Mouse (Mus musculus) CH12.LX (cell line): ENCODE measurements around the gene Miip. TPM values are rescaled to one million over a fixed set of nuclear protein-coding genes. Genes with fewer than 3 reads are reported as not detected.

Experiments used
- DNase-seq: peaks from one replicate; pipeline ENCODE4 v3.0.0-alpha.2; 2013; ENCODE audit errors: extremely low read depth
- H3K27ac ChIP-seq: 2 replicates; pipeline ENCODE4 v1.5.1; 2012; ENCODE audit warnings: low read depth, mild to moderate bottlenecking, control low read depth, moderate library complexity; ENCODE audit not compliant: insufficient read depth
- H3K27me3 ChIP-seq: replicated peaks from 2 replicates; pipeline ENCODE3; 2012; ENCODE audit warnings: inconsistent platforms
- H3K36me3 ChIP-seq, 2 experiments: replicated peaks in 1 of 2; 2 replicates each; pipeline versions ENCODE3 to v1.6.1; 2012; ENCODE audit warnings: inconsistent platforms in 1 of 2, low read length in 1 of 2, mild to moderate bottlenecking in 1 of 2, mixed read lengths in 1 of 2, moderate library complexity in 1 of 2; ENCODE audit not compliant: control insufficient read depth in 1 of 2, insufficient read depth in 1 of 2
- H3K4me1 ChIP-seq, 2 experiments: 2 replicates each; pipeline ENCODE4 v1.6.1; 2012; ENCODE audit warnings: inconsistent platforms in 1 of 2, moderate library complexity in 1 of 2; ENCODE audit not compliant: insufficient read depth in 2 of 2, control insufficient read depth in 1 of 2
- H3K4me2 ChIP-seq: 2 replicates; pipeline ENCODE4 v1.6.1; 2012; ENCODE audit warnings: low read depth, mild to moderate bottlenecking, control low read depth; ENCODE audit not compliant: poor library complexity, insufficient read depth, severe bottlenecking
- H3K4me3 ChIP-seq, 3 experiments: fragments of 150-350 bp in 1 of 3; sonication (generic) in 1 of 3; replicated peaks in 1 of 3; 2 replicates each; pipeline versions ENCODE3 to v1.5.1; 2011 to 2012; ENCODE audit warnings: low read depth in 2 of 3, low read length in 2 of 3, mild to moderate bottlenecking in 2 of 3, moderate library complexity in 2 of 3, control low read depth in 1 of 3, improper control_type of control experiment in 1 of 3, inconsistent platforms in 1 of 3, mixed read lengths in 1 of 3; ENCODE audit not compliant: poor library complexity in 1 of 3
- H3K79me2 ChIP-seq: replicated peaks from 2 replicates; pipeline ENCODE4 v1.6.1; 2012; ENCODE audit warnings: mild to moderate bottlenecking, moderate library complexity; ENCODE audit not compliant: control insufficient read depth, poor library complexity, insufficient read depth, severe bottlenecking; ENCODE audit errors: extremely low read depth
- H3K9ac ChIP-seq: 2 replicates; pipeline ENCODE4 v1.6.1; 2012; ENCODE audit warnings: low read depth, mild to moderate bottlenecking, control low read depth, moderate library complexity; ENCODE audit not compliant: insufficient read depth
- H3K9me3 ChIP-seq: replicated peaks from 2 replicates; pipeline ENCODE3; 2012; ENCODE audit warnings: low read length, inconsistent platforms, mixed read lengths
- BHLHE40 ChIP-seq: IDR thresholded peaks from 2 replicates; pipeline ENCODE4 v1.6.1; 2011; ENCODE audit warnings: mild to moderate bottlenecking, low read depth, low read length, improper control_type of control experiment
- CHD1 ChIP-seq: IDR thresholded peaks from 2 replicates; pipeline ENCODE4 v1.6.1; 2012; ENCODE audit warnings: low read depth, low read length, improper control_type of control experiment, inconsistent platforms
- CHD2 ChIP-seq: IDR thresholded peaks from 2 replicates; pipeline ENCODE4 v1.6.1; 2011; ENCODE audit warnings: low read length, improper control_type of control experiment
- CTCF ChIP-seq, 2 experiments: IDR thresholded peaks in 1 of 2; conservative IDR thresholded peaks in 1 of 2; 2 replicates each; pipeline ENCODE4 v1.5.1; 2011 to 2012; ENCODE audit warnings: low read depth in 2 of 2, low read length in 2 of 2, improper control_type of control experiment in 1 of 2, inconsistent platforms in 1 of 2, mild to moderate bottlenecking in 1 of 2, moderate library complexity in 1 of 2
- ELF1 ChIP-seq: IDR thresholded peaks from 2 replicates; pipeline ENCODE4 v1.6.1; 2014; ENCODE audit warnings: low read depth, mild to moderate bottlenecking, inconsistent platforms, low read length, improper control_type of control experiment
- EP300 ChIP-seq: IDR thresholded peaks from 2 replicates; pipeline ENCODE4 v1.6.1; 2011; ENCODE audit warnings: low read length, improper control_type of control experiment
- ETS1 ChIP-seq: conservative IDR thresholded peaks from 2 replicates; pipeline ENCODE4 v1.6.1; 2012; ENCODE audit warnings: low read depth, mild to moderate bottlenecking, inconsistent platforms, low read length, improper control_type of control experiment, moderate library complexity
- HCFC1 ChIP-seq: IDR thresholded peaks from 2 replicates; pipeline ENCODE4 v1.6.1; 2012; ENCODE audit warnings: low read depth, mild to moderate bottlenecking, inconsistent platforms, low read length, improper control_type of control experiment
- MAFK ChIP-seq: IDR thresholded peaks from 2 replicates; pipeline ENCODE4 v1.6.1; 2011; ENCODE audit warnings: low read length, improper control_type of control experiment; ENCODE audit not compliant: insufficient replicate concordance
- MAZ ChIP-seq: IDR thresholded peaks from 2 replicates; pipeline ENCODE4 v1.6.1; 2012; ENCODE audit warnings: low read depth, mild to moderate bottlenecking, inconsistent platforms, low read length, improper control_type of control experiment, moderate library complexity
- MXI1 ChIP-seq: IDR thresholded peaks from 2 replicates; pipeline ENCODE4 v1.6.1; 2011; ENCODE audit warnings: mild to moderate bottlenecking, low read depth, low read length, improper control_type of control experiment
- MYC ChIP-seq: IDR thresholded peaks from 2 replicates; pipeline ENCODE4 v1.6.1; 2011; ENCODE audit warnings: low read depth, mild to moderate bottlenecking, improper control_type of control experiment, low read length
- NELFE ChIP-seq: IDR thresholded peaks from 2 replicates; pipeline ENCODE4 v1.6.1; 2011; ENCODE audit warnings: low read depth, low read length, improper control_type of control experiment
- NRF1 ChIP-seq: IDR thresholded peaks from 2 replicates; pipeline ENCODE4 v1.6.1; 2014; ENCODE audit warnings: low read depth, mild to moderate bottlenecking, inconsistent platforms, low read length, improper control_type of control experiment, moderate library complexity
- PAX5 ChIP-seq: IDR thresholded peaks from 2 replicates; pipeline ENCODE4 v1.6.1; 2012; ENCODE audit warnings: low read length, inconsistent platforms, mixed read lengths
- RAD21 ChIP-seq: IDR thresholded peaks from 2 replicates; pipeline ENCODE4 v1.6.1; 2011; ENCODE audit warnings: low read depth, mild to moderate bottlenecking, low read length, improper control_type of control experiment, moderate library complexity
- RCOR1 ChIP-seq: conservative IDR thresholded peaks from 2 replicates; pipeline ENCODE4 v1.6.1; 2012; ENCODE audit warnings: low read depth, mild to moderate bottlenecking, inconsistent platforms, low read length, improper control_type of control experiment
- TCF12 ChIP-seq: IDR thresholded peaks from 2 replicates; pipeline ENCODE4 v1.6.1; 2014; ENCODE audit warnings: low read depth, mild to moderate bottlenecking, inconsistent platforms, low read length, improper control_type of control experiment
- USF1 ChIP-seq: IDR thresholded peaks from 2 replicates; pipeline ENCODE4 v1.6.1; 2014; ENCODE audit warnings: low read depth, mild to moderate bottlenecking, inconsistent platforms, low read length, improper control_type of control experiment
- USF2 ChIP-seq: conservative IDR thresholded peaks from 2 replicates; pipeline ENCODE4 v1.6.1; 2011; ENCODE audit warnings: low read depth, low read length, improper control_type of control experiment
- ZMIZ1 ChIP-seq: IDR thresholded peaks from 2 replicates; pipeline ENCODE4 v1.6.1; 2012; ENCODE audit warnings: low read depth, mild to moderate bottlenecking, inconsistent platforms, low read length, improper control_type of control experiment
- ZNF384 ChIP-seq: IDR thresholded peaks from 2 replicates; pipeline ENCODE4 v1.6.1; 2012; ENCODE audit warnings: low read depth, low read length, improper control_type of control experiment, inconsistent platforms
- dilution Hi-C: fragments of 300-500 bp; cut with MboI; formaldehyde crosslinking; loops from 2 replicates; pipeline ENCODE4 v1.14.3; 2020; ENCODE audit warnings: low sequenced_read_pairs; ENCODE audit not compliant: extremely low pct_unique_long_range_greater_than_20kb, extremely low pct_ligation_motif_present
- in situ Hi-C: fragments of 300-500 bp; cut with MboI; formaldehyde crosslinking; loops from 3 replicates; pipeline ENCODE4 v1.14.3; 2019; ENCODE audit warnings: low sequenced_read_pairs, low pct_ligation_motif_present, low pct_unique_long_range_greater_than_20kb, mixed read lengths
- polyA plus RNA-seq: library from polyadenylated mRNA; unstranded; fragments of >175 nt; gene quantifications from 2 replicates; pipeline ENCODE4 v1.2.1, GENCODE M21; 2012; ENCODE audit warnings: low read depth; ENCODE audit not compliant: insufficient read length
- total RNA-seq, 2 experiments: library from RNA; depleted of rRNA; stranded (reverse); fragments of 300-350 nt in 1 of 2; fragments of >200 nt in 1 of 2; gene quantifications; 2 replicates each; pipeline ENCODE4 v1.2.3; 2012 to 2014

Miip gene
- total and polyA plus RNA-seq, 3 experiments = 31.5 to 58.8 (median 46.6) TPM

GRCm38 (mm10) chr4:147888237-147888636 lies 19.6 kb upstream of the Miip start:
- H3K4me2 ChIP-seq = no peak overlapping the region
- TF ChIP-seq NRF1 (no peak), BHLHE40 (no peak), MAFK (no peak), EP300 (no peak), TCF12 (no peak), MAZ (no peak), MXI1 (no peak), RAD21 (no peak), PAX5 (no peak), USF1 (no peak), ELF1 (no peak), MYC (no peak), NELFE (no peak), ZNF384 (no peak)
- no peak for DNase-seq
- no peaks in the 10 kb centered on the region for H3K27me3 ChIP-seq
- H3K4me3 ChIP-seq = no peak overlapping the region
- H3K9me3 ChIP-seq = no peaks in the 10 kb centered on the region
- no peaks in the 10 kb centered on the region for H3K79me2 ChIP-seq
- H3K27ac ChIP-seq = no peak overlapping the region
- in situ Hi-C loops = no loop called here
- H3K9ac ChIP-seq = no peak overlapping the region
- no peaks in the 10 kb centered on the region for H3K4me1 ChIP-seq
- dilution Hi-C loops = no loop called here
- H3K36me3 ChIP-seq = peaks cover 73 to 93% of the 10 kb centered on the region in 2 experiments

- Histone ChIP-seq H3K4me2 (no peak overlapping the region), H3K79me2 (no peaks in the 10 kb centered on the region), H3K9me3 (no peaks in the 10 kb centered on the region), H3K36me3 (peaks cover 74 to 93% of the 10 kb centered on the region in 2 experiments), H3K9ac (no peak overlapping the region), H3K27me3 (no peaks in the 10 kb centered on the region), H3K4me3 (no peak overlapping the region), H3K4me1 (no peaks in the 10 kb centered on the region), H3K27ac (no peak overlapping the region)
- dilution Hi-C loops = no loop called here
- no peak for DNase-seq
- in situ Hi-C loops = no loop called here
- TF ChIP-seq CTCF (conservative IDR thresholded peaks at IDR 0.05 in 1 of 2, IDR thresholded peaks at IDR 0.05 in 1 of 2; ENCODE audit: low read depth in 2 of 2, low read length in 2 of 2) = no peak
- TF ChIP-seq USF2 = no peak
- TF ChIP-seq ETS1 = no peak
- TF ChIP-seq ZMIZ1 = no peak
- no peak for TF ChIP-seq CHD1
- TF ChIP-seq ZNF384 = no peak
- TF ChIP-seq CHD2 = no peak
- no peak for TF ChIP-seq MAFK
- no peak for TF ChIP-seq HCFC1
- TF ChIP-seq RCOR1 = no peak
- TF ChIP-seq USF1 = no peak
These were observed 18.7 kb upstream of the Miip start for GRCm38 (mm10) chr4:147887277-147887676.
